8 mouse cellular contexts compared by ENCODE assay signal in the genomic region with DNA sequence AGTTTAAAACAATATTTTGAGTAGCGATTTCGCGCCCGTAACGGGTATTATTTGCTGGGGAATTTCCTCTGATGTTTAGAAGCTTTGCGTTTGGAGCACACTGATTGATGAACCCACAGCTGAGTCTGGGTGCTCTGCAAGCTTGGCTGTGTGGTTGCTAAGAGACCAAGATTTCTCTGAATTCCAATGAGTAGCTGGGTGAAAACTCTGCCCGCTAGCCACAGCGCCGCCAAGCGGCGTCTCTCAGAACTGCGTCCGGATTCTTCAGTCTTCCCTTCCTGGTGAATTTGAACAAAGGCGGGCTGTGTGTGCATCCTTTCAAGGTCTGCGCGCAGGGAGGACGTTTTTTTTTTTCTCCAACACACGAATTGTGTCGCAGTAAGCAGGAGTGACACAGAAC. TPM values are rescaled to one million over a fixed set of nuclear protein-coding genes. Genes with fewer than 3 reads are reported as not detected.
DNase-seq lines count a peak whose midpoint lies in the region; ATAC-seq and TF ChIP-seq lines count a peak whose summit lies in the region.

No protein-coding gene starts in this region.

- H3K27me3 ChIP-seq in embryonic facial prominence, embryonic 12.5 days, result no peaks in the 10 kb centered on the region
- no peaks in the 10 kb centered on the region for H3K27me3 ChIP-seq in limb, embryonic 10.5 days (ENCODE audit: low read depth, poor library complexity, severe bottlenecking)
- no peaks in the 10 kb centered on the region for H3K27me3 ChIP-seq in midbrain, embryonic 13.5 days
- no peaks in the 10 kb centered on the region for H3K27me3 ChIP-seq in small intestine, adult 2 months (ENCODE audit: control insufficient read depth, insufficient read depth, low read length)

- H3K9ac ChIP-seq in embryonic facial prominence, embryonic 12.5 days, result peak overlapping the region; percentile 7; the same call in 1 of the 2 replicates
- H3K9ac ChIP-seq in midbrain, embryonic 13.5 days (replicated peaks), result peak overlapping the region; percentile 41; the same call in 1 of the 2 replicates

- ATAC-seq in embryonic facial prominence, embryonic 12.5 days (ENCODE audit: insufficient number of reproducible peaks, insufficient read depth, low FRiP score, low TSS enrichment), result peak; percentile 44; the same call in 1 of the 2 replicates
- peak; percentile 93 for ATAC-seq in midbrain, embryonic 13.5 days

- peaks cover 11% of the 10 kb centered on the region for H3K4me1 ChIP-seq in embryonic facial prominence, embryonic 12.5 days
- peaks cover 26% of the 10 kb centered on the region for H3K4me1 ChIP-seq in limb, embryonic 10.5 days
- peaks cover 19% of the 10 kb centered on the region for H3K4me1 ChIP-seq in midbrain, embryonic 13.5 days (replicated peaks)
- no peaks in the 10 kb centered on the region for H3K4me1 ChIP-seq in small intestine, adult 2 months (ENCODE audit: control insufficient read depth, insufficient read depth, insufficient read length, low read length)

- peak; percentile 99 for TF ChIP-seq CTCF in small intestine, adult 2 months (IDR thresholded peaks at IDR 0.05; ENCODE audit: extremely low read depth, insufficient read length, insufficient replicate concordance, low read depth, low read length)

- WGBS in embryonic facial prominence, embryonic 12.5 days, result under 1% methylated on average over 19 of the region's 19 CpGs
- 2% methylated on average over 19 of the region's 19 CpGs for WGBS in limb, embryonic 10.5 days
- WGBS in midbrain, embryonic 13.5 days, result 1% methylated on average over 19 of the region's 19 CpGs
- 3% methylated on average over 19 of the region's 19 CpGs for WGBS in small intestine, adult 2 months

- H3K27ac ChIP-seq in embryonic facial prominence, embryonic 12.5 days, result peak overlapping the region; percentile 76
- H3K27ac ChIP-seq in limb, embryonic 10.5 days, result peak overlapping the region; percentile 62
- H3K27ac ChIP-seq in midbrain, embryonic 13.5 days, result peak overlapping the region; percentile 86
- H3K27ac ChIP-seq in small intestine, adult 2 months (ENCODE audit: insufficient read depth, low read depth, low read length), result no peak overlapping the region

- TF ChIP-seq POLR2A in small intestine, adult 2 months (IDR thresholded peaks at IDR 0.05; ENCODE audit: low read depth, low read length), result no peak

- H3K9me3 ChIP-seq in embryonic facial prominence, embryonic 12.5 days, result no peaks in the 10 kb centered on the region
- H3K9me3 ChIP-seq in limb, embryonic 10.5 days (replicated peaks), result no peaks in the 10 kb centered on the region
- no peaks in the 10 kb centered on the region for H3K9me3 ChIP-seq in midbrain, embryonic 13.5 days

- peak; percentile 72 for DNase-seq in 3134 (ENCODE audit: extremely low read depth, insufficient read length, low spot score)
- peak; percentile 95 for DNase-seq in adrenal gland, postnatal 25 days
- peak; percentile 88 to 98 for DNase-seq in heart, adult 18-20 months
- peak; percentile 97 for DNase-seq in kidney, adult 18-20 months
- peak; percentile 98 for DNase-seq in limb, embryonic 10.5 days (ENCODE audit: low spot score)

- no peaks in the 10 kb centered on the region for H3K36me3 ChIP-seq in embryonic facial prominence, embryonic 12.5 days
- no peaks in the 10 kb centered on the region for H3K36me3 ChIP-seq in limb, embryonic 10.5 days
- H3K36me3 ChIP-seq in midbrain, embryonic 13.5 days, result peaks cover 28% of the 10 kb centered on the region
- H3K36me3 ChIP-seq in small intestine, adult 2 months (ENCODE audit: control insufficient read depth, insufficient read depth, low read length), result peaks cover 3% of the 10 kb centered on the region; the same call in 1 of the 2 replicates

- H3K4me2 ChIP-seq in embryonic facial prominence, embryonic 12.5 days (replicated peaks), result peak overlapping the region; percentile 50
- H3K4me2 ChIP-seq in midbrain, embryonic 13.5 days (replicated peaks), result peak overlapping the region; percentile 58

- peak overlapping the region; percentile 24 for H3K4me3 ChIP-seq in embryonic facial prominence, embryonic 12.5 days
- peak overlapping the region; percentile 31 for H3K4me3 ChIP-seq in limb, embryonic 10.5 days
- peak overlapping the region; percentile 37 for H3K4me3 ChIP-seq in midbrain, embryonic 13.5 days (replicated peaks)
- H3K4me3 ChIP-seq in small intestine, adult 2 months (ENCODE audit: low read depth, low read length), result no peak overlapping the region

RNA-seq across cellular contexts. Expression of gene Crebl2, which starts 33.2 kb away (rescaled TPM):
- 23.0 and 33.9 TPM in 2 replicates for total RNA-seq in adrenal gland, postnatal 25 days (2021)
- polyA plus RNA-seq in embryonic facial prominence, embryonic 12.5 days (2016; fragmentation: Nextera tagmentation; extraction: Ambion mirVana), result 2.4 and 2.5 TPM in 2 replicates
- 10 to 100 TPM; 13.3 to 15.7 TPM for total RNA-seq in heart, adult 18-20 months (2021)
- polyA plus RNA-seq in limb, embryonic 10.5 days (2016; fragmentation: Nextera tagmentation; extraction: Ambion mirVana), result 0.79 and 0.99 TPM in 2 replicates
- 3.7 and 4.3 TPM in 2 replicates for polyA plus RNA-seq in midbrain, embryonic 13.5 days (2015; fragmentation: Nextera tagmentation; extraction: Ambion mirVana)
- 2.8 and 4.2 TPM in 2 replicates for polyA plus RNA-seq in small intestine, adult 2 months (2012; rRNA removed)

RNA-seq across cellular contexts. Expression of gene Gpr19, which starts 35.2 kb away (rescaled TPM):
- 8.9 and 11.3 TPM in 2 replicates for total RNA-seq in adrenal gland, postnatal 25 days (2021)
- 10.1 and 14.6 TPM in 2 replicates for polyA plus RNA-seq in embryonic facial prominence, embryonic 12.5 days (2016; fragmentation: Nextera tagmentation; extraction: Ambion mirVana)
- total RNA-seq in heart, adult 18-20 months (2021), result 1 to 10 TPM; 3.9 to 5.0 TPM
- 7.8 and 9.7 TPM in 2 replicates for polyA plus RNA-seq in limb, embryonic 10.5 days (2016; fragmentation: Nextera tagmentation; extraction: Ambion mirVana)
- polyA plus RNA-seq in midbrain, embryonic 13.5 days (2015; fragmentation: Nextera tagmentation; extraction: Ambion mirVana), result 45.0 and 47.9 TPM in 2 replicates
- 1.8 and 6.7 TPM in 2 replicates for polyA plus RNA-seq in small intestine, adult 2 months (2012; rRNA removed)

RNA-seq across cellular contexts. Expression of gene Cdkn1b, which starts 57.1 kb away (rescaled TPM):
- total RNA-seq in adrenal gland, postnatal 25 days (2021), result 52.2 and 89.9 TPM in 2 replicates
- 19.3 and 19.5 TPM in 2 replicates for polyA plus RNA-seq in embryonic facial prominence, embryonic 12.5 days (2016; fragmentation: Nextera tagmentation; extraction: Ambion mirVana)
- 10 to 100 TPM; 33.8 to 41.5 TPM for total RNA-seq in heart, adult 18-20 months (2021)
- 8.4 and 10.3 TPM in 2 replicates for polyA plus RNA-seq in limb, embryonic 10.5 days (2016; fragmentation: Nextera tagmentation; extraction: Ambion mirVana)
- polyA plus RNA-seq in midbrain, embryonic 13.5 days (2015; fragmentation: Nextera tagmentation; extraction: Ambion mirVana), result 33.8 and 35.1 TPM in 2 replicates
- polyA plus RNA-seq in small intestine, adult 2 months (2012; rRNA removed), result 5.8 and 16.3 TPM in 2 replicates
